17 mouse cellular contexts compared by ENCODE assay signal in genomic region chr9:72037059-72037516, GRCm38 (mm10).
DNase-seq lines count a peak whose midpoint lies in the region; ATAC-seq lines count a peak whose summit lies in the region.
"Had no signal": no experiment of that assay in that cellular context is flagged by ENCODE, and none has a peak within 500 bp of the region (broad histone marks: within the 10 kb centered on the region; RNA-seq: fewer than 3 reads in every experiment).

No protein-coding gene starts in this region.

- peak; percentile 81 for ATAC-seq in megakaryocyte progenitor cell, adult 5-6 weeks (replicated peaks; ENCODE audit: poor library complexity)
- ATAC-seq: hindbrain, postnatal 0 days; lung, postnatal 0 days had no signal

- DNase-seq in cerebellum, postnatal 10 days = peak; percentile 11 to 21
- DNase-seq in cerebellum, postnatal 36 days = no peak
- DNase-seq in MEL-GATA-1-ER (ENCODE audit: extremely low read depth, low read depth) = peak; percentile 55
- DNase-seq in liver = peak; percentile 56
- no peak for DNase-seq in heart, postnatal 10 days
- DNase-seq in gastrocnemius, adult 8-10 months (ENCODE audit: low spot score in 2 of 2) = no peak
- DNase-seq in heart, postnatal 36 days = no peak
- DNase-seq: adrenal gland, postnatal 25 days; cerebellum, adult 9-10 months; gastrocnemius, postnatal 36 days; heart, postnatal 14 days; kidney, adult 11 months; kidney, postnatal 36 days; thymus, postnatal 14 days had no signal

- intact Hi-C loops in heart, postnatal 10 days (cut with DNase I) = no loop called here
- intact Hi-C loops in heart, postnatal 36 days (cut with DNase I) = no loop called here

Comparison
In these comparisons a context has a peak if more than half of its experiments do, and no peak if none do; other contexts are left out.
1. DNase-seq: peak in cerebellum, postnatal 10 days (2 of 2), MEL-GATA-1-ER (single experiment) and liver (single experiment); none in cerebellum, postnatal 36 days (0 of 2), heart, postnatal 10 days (0 of 2), gastrocnemius, adult 8-10 months (0 of 2) and heart, postnatal 36 days (0 of 2).